Mouse (Mus musculus): Measurements from ENCODE around the gene Msln.

Gene Msln

DNA sequence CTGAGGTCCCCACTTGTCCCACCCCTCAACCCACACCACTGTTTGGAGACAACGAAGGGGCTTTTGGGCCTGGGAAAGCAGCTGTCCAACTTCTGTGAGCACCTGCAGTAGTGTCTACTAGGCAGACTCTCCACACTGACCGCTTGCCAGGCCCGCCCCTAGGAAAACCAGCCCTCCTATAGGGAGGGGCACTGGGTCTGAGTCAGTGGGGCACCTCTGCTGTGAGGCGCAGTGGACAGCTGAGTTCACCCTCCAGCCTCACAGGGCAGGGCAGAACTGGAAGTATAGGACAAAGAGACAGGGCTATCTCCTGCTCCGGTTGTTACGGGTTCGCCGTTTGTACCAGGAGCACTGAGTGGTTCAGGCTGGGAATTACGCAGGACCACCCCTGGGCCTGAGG is at the start of gene Msln:
Gene Msln (minus strand): TSS at position 138 of the 400 bp plus-strand sequence.
- no peak for DNase-seq (ENCODE audit: low read depth, low spot score)

DNA sequence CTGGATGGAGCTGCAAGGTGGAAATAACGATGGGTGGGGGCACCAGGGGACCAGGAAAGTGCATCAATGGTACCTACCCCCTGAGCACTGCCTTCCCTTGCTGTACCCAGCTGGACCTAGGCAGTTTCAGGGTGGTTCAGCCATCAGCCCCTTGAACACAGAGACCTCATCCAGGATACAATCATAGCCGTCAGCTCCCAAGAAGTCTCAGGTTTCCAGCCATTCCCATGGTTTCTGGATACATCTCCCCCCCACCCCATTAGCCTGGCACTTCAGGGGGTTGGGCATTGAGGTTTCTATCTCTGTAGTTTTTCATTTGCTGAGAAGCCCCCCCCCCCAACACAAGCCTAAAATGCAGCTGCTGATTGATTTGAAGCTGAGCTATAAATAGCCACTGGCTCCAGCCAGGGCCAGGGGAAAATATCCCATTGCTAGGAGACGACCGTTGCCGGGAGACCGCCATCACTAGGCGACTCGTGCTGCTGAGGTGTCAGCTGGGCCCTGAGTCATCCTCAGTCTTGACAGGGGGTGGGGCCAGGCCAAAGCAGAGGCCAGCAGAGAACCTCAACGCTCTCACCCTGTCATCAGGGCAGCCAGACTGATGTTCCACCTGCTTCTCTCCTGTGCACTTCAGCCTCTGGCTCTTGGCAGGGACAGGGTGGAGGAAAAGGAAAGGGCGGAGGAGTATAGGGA is 48.8 kb upstream of the Msln start:
- DNase-seq (ENCODE audit: low read depth, low spot score) = peak; percentile 59

DNA sequence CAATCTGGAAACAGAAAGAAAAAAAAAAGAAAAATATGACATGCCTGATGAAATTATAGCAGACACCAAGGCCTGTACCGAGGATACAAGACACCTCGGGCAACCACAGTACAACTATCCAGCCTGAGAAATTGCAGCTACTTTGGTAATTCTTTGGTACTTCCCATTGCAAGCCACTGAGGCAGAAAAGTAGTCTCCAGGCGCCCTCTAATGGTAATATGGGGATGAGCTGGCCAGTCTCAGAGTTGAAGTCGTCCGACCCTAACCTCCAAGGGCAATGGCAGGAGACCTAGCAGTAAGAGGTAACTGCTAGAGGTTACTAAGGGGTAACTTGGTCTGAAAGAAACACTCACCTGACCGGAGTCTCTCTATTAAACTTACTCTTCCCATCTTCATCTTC is 46.9 kb upstream of the Msln start:
- peak; percentile 56 for DNase-seq (ENCODE audit: low read depth, low spot score)

DNA sequence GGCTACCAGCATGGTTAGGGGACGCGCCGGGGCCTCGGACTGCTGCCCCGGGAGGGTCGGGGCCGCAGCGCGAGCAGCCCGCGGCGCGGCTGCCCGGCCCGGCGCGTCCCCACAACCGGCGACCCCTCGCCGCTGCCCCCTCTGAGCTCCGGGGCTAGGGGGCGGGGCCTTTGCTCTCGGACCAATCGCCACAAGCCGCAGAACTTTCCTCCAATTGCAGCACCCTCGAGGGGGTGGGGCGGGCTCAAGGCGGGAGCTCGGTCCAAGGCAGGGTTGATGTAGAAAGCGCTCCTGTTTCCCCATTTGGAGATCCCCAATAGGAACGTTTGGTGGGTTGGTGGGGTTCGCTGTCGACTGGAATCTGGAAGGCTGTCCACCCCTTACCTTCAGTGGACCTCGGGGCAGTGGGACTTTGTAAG is 42.8 kb upstream of the Msln start, which contains the start of gene Metrn:
Gene Metrn (minus strand): TSS at position 186 of the 419 bp plus-strand sequence.
- peak; percentile 83 for DNase-seq (ENCODE audit: low read depth, low spot score)

DNA sequence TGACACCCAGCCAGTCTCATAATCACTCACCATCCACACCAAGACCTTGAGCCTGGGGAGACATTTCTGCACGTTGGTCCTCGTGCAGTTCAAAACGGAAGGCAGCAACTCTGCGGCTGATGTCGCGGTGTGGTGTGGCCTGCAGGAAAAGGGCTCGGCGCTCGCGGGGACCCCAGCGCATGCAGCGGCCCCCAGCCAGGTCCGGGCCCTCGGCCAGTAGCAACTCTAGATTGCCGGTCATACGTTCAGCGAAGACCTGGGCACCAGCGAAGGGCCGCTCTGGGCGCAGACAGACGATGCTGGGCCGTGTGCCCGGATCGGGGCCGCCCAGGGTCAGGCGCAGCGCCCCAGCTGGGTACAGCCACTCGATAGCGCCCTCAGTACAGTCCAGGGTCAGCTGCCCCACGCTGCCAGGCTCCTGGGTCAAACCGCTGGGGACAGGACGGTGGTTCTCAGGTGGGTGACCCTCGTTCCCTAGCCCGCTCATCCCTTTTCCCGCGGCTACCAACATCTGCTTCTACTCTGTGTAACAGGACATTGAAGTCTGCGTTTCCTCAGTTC is 42.1 kb upstream of the Msln start:
- DNase-seq (ENCODE audit: low read depth, low spot score) = no peak

DNA sequence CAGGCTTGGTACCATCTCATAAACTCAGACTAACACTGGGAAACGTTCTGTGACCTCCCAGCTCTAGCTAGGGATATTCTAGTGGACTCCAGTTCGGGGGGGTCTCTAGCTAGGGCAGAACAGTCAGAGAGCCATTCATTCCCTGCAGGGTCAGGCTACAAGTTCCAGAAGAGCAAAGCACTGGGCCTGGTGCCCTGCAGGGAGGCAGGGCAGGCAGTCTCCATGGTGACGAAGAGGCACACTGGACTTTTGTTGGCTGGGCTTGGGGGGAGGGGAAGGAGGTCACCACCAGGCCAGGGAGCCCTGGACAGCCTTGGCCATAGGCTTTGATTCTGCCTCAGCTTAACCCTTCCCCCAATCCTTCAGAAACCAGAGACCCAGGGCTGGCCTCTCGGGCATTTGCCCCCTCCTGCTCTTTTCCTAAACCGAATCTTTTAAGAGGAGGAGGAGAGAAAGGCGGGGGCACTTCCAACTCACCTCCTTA is 41.5 kb upstream of the Msln start, which contains the start of gene AC134908.4:
Gene AC134908.4 (minus strand): TSS at position 51 of the 484 bp plus-strand sequence.
- peak; percentile 58 for DNase-seq (ENCODE audit: low read depth, low spot score)

DNA sequence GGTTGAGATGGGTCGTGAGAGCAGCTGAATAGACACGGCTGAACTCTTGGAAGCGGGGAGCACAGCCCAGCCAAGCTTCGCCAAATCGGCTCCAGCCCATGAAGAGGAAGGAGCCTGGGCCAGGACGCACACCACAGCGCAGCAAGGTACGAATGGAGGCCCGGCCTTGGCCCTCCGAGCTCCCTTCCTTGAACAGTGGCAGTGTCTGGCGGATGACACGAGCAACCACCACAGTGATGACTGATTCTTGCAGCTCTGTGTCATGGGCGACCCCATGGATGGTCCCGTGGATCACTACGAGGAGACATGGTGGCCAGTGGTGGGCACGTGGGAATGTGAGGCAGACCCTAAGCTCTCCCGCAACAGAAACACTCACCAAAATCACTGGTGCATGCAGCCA is 40.8 kb upstream of the Msln start:
- DNase-seq (ENCODE audit: low read depth, low spot score) = no peak

DNA sequence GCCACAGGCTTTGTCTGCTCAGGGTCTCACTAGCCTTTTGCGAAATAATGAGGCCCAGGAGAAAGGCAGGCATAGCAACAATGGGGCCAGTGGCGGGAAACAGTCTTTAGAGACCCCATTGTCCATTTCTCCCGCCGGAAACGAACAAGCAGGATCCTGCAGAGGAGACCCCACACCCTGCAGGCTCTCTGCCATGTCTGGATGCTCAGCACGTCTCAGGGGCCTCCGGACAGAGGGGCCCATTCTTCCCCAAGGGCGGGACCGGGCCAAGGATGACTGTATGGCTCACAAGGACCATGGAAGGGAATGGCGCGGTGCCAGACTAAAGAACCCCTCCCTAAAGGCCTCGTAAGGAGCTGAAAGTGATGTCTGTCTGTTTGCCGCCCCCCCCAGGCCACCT is 40.0 kb upstream of the Msln start:
- no peak for DNase-seq (ENCODE audit: low read depth, low spot score)

DNA sequence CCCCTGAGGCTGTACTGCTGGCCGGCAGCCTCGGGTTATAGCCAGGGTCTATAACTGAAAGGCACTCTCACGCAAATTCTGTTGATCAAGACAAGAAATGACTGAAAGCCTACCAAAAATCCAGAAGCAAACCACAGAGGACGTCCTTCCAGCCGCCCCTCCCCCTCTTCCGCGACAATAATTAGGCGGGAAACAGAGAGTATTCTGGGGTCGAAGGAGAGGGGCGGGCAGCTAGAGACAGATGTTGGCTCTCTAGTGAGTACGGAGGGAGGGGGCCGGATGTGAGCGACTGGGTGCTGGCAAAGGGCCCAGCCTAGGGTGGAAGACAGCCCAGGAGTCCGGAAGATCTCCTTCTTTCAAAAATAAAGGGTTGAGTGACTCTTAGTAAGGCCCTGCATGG is 38.4 kb upstream of the Msln start, which contains the start of gene Fam173a:
Gene Fam173a (minus strand): TSS at position 287 of the 400 bp plus-strand sequence.
- DNase-seq (ENCODE audit: low read depth, low spot score) = peak; percentile 42

DNA sequence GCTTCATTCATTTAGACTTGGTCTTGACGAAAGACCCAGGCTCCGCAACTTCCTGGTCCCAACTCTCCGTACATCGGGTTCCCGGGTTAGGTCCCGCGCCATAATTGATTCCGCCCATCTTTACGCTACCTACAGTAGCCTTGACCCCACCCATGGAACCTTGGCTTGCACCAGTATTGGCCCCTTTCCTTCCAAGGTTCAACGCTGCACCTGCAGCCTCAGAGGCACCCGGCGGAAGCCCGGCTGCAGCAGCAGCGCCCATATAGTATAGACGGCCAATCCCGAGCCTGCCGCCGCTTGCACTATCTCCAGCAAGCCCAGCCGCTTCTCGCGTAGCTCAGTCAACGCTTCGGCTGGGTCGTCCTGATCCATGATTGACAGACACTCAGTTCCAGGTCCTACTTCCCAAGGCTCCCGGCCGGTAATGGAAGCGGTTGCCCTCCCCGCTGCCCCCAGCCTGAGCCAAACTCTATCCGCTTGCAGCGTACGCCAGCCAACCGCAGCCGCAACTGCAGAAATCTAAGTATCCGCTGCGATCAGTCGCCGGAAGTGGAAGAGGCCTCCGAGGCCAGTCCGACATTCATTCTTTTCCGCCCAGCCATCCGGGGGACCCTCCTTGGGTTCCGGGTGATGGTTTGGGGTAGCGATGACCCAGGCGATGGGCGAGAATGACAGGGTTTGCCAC is 37.8 kb upstream of the Msln start:
- DNase-seq (ENCODE audit: low read depth, low spot score) = peak; percentile 69

DNA sequence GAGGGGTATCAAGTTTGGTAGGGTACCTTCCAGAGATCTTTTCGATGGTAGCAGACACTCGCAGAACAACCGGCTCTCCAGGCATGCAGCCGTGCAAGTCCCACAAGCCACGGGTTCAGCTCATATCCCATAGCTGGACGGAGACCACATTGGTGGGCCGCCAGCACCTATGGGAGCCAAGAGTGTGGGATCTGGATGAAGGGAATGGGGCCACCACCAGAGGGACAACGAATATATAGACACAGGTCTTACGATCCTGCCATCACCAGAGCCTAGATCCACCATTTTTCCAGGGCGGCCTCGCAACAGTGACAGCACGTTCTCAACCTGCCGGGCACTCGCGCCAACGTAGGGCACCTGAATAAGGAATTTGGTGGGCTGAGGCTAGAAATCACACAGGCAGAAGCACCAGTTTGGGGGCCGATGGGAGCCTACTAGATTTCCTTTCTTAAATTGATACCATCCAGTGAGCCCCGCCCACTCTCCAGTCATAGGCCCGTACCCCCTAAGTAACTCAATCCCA is 37.2 kb upstream of the Msln start:
- no peak for DNase-seq (ENCODE audit: low read depth, low spot score)

DNA sequence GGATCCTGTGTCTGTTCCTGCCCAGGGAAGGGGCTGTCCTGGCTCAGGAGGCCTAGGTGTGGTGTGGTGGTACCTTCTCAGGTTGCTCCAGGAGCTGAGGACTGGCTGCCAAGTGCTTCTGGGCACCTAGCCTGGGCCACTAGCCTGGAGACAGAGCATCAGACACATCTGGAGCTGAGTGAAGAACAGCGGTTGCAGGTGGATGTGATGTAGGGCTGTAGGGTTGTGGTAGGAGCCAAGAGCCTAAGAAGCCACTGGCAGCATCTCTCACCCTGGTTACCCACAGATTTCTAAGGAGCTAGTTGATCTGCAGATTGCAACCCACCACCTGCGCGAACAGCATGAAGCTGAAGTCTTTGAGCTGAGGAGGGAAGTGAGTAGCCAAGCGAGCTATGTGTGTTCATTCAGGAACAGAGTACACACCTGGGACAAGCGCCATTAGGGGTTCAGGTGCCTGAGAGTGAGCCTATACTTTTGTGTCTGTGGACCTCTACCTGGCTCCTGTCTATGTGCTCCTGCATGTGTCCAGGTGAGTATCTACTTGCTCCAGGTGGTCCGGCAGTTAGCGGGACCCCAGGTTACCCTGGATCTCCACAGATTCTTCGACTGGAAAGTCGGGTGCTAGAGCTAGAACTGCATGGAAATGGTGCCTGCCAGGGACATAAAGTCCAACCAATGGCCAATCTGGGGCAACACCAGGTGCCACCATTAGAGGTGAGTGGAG is 32.8 kb upstream of the Msln start:
- no peak for DNase-seq (ENCODE audit: low read depth, low spot score)

DNA sequence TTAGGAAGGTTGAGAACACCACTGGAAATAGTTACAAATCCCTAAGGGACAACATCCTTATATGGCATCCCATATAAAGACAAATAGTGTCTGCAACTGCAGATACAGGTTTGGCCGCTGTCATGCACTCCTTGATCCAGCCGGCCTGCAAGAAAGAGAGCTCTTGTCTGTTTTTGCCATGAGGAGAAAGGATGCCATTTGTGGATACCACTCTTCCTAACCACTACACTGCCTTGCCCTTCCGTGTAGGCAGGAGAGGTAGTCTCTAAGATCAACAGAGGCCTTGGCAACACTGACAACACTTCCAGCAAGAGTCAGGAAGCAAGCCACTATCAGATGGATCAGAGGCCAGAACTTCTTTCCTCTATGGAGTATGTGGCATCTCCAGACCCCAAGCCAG is 32.1 kb upstream of the Msln start, which contains the start of gene Ccdc78:
Gene Ccdc78 (plus strand): TSS at position 301 of the 400 bp plus-strand sequence.
- no peak for DNase-seq (ENCODE audit: low read depth, low spot score)

DNA sequence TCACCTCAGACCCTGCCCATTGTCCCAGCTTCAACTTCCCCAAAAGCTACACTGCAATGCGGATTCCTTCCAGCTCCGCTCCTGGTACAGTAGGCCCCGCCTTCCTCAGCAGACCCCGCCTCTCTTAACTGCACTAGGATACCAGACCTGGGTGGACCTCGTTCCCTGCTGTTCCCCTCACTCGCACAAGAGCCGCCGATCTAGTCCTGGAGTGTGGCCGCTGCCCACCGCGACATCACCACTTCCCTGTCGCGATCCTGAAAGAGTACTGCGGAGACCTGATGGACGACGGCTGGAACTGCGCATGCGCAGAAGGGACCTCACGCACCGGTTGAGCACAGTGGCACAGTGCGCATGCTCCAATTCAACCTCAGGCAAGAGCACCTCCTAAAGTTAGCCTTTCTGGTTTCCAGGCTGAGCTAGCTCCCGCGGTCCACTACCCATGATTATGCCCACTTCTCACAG is 31.1 kb upstream of the Msln start, which contains the start of gene Haghl:
Gene Haghl (minus strand): TSS at position 393 of the 465 bp plus-strand sequence.
- DNase-seq (ENCODE audit: low read depth, low spot score) = peak; percentile 98

DNA sequence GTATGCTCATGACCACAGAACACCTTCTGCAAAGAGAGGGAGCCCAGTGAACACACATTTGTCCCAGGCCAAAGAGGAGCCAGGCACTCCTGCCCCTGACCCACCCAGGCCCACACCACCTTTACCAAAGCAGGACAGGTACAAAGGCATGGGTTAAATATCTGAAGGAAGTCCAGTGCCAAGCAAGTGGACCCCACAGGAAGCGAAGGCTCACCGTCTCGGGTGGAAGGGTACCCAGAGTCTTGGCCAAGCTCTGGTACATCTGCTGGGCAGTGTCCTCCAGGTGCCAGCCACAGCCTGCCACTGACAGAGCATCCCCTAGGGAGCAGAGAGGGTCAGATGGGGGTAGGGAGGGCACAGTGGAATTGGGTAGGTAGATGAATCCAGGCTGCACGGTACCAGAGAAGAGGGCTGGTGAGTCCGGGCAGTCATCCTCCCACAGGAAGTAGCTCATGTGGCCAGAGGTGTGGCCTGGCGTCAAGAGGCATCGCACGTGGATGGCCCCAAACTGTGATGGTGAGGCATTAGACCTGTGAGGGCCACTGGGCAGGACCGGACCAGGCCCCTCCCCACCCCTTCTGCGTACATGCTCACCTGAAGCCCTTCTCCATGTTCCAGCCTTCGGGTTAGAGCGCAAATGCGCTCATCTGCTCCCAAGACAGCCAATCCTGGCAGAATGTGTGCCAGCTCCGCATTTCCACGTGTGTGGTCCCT is 29.8 kb upstream of the Msln start:
- DNase-seq (ENCODE audit: low read depth, low spot score) = no peak

DNA sequence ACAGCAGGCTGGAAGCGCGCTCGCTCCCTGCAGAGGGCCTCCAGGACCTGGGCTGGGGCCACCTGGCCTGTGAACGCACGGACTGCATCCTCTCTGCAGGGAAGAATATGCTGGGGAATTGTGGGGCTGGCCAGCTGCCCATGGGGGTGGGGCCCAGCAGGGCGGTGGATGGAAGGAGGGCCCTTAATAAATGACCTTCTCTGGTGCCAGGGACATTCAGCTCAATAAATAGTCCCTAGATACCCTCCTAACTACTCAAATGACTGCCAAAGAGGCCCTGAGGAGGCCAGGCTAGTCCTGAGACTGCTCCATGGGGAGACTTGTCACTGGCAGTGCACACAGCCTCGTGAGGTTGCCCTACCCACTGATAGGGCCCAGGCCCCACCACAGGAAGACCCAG is 28.9 kb upstream of the Msln start:
- DNase-seq (ENCODE audit: low read depth, low spot score) = no peak

DNA sequence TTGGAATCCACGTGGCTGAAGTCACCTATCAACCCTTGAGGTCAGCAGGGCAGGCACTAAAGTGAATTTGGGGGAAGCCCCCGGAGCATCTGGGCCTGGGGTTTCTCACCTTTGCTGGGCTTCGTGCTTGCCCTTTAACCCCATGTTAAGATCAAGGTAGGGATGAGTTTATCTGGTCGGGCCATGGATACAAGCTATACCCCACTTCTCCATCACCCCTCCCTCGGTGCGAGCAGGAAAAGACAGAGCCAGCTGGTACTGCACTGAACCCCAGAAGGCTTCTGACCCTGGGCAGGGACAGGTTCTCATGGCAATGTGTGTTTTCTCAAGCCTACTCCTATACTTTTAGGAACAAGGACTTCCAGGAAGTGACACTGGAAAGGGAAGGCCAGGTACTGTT is 27.2 kb upstream of the Msln start:
- no peak for DNase-seq (ENCODE audit: low read depth, low spot score)

DNA sequence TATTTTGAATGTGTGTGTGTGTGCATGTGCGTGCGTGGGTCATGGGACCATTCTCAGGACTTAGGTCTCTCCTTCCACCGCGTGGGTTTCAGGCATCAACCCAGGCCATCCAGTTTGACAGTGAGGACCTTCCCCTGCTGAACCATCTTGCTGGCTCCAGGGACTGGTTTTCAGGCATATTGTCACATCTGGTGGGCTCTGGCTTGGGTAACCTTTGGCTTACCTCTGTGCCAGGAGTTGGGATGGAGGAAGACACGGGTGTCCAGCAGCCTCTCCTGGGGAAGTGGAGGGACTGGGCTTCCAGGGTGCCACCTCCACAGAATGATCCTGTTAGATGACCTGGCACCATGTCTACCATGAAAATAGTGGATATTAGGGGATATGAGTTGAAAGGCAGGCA is 23.8 kb upstream of the Msln start:
- DNase-seq (ENCODE audit: low read depth, low spot score) = no peak

DNA sequence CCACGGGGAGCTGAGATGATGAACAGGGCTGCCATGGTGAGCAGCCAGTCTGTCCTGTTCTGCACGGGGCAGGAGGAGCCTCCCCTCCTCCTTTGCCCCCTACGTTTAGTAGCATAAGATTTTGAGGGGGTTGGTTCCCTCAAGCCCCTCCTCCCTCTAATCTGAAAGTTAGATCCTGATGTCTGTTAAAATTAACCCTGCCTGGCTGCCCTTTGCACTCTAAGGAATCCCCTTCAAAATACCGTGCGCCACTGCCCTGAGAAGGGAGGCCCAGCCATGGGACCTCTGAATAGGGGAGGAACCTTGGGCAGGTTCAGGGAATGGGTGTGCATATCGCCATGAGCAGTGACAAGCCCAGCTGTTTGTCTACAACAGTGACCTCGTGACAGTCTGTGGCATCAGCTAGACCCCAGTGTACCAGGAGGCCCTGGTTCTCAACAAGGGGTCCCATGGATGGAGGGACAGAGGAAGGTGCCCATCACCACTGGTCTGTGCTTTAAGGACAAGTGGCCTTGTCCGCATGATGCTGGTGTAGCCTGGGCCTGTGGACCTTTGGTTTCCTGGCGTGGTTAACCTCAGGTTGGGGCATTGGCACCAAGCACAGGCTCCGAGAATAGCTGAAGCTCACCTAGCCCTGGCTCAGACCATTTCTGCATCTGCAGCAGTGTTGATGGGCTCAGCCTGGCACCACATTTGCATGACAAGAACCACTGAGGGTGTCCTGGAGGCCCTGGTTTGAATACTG is 21.3 kb upstream of the Msln start:
- DNase-seq (ENCODE audit: low read depth, low spot score) = no peak

DNA sequence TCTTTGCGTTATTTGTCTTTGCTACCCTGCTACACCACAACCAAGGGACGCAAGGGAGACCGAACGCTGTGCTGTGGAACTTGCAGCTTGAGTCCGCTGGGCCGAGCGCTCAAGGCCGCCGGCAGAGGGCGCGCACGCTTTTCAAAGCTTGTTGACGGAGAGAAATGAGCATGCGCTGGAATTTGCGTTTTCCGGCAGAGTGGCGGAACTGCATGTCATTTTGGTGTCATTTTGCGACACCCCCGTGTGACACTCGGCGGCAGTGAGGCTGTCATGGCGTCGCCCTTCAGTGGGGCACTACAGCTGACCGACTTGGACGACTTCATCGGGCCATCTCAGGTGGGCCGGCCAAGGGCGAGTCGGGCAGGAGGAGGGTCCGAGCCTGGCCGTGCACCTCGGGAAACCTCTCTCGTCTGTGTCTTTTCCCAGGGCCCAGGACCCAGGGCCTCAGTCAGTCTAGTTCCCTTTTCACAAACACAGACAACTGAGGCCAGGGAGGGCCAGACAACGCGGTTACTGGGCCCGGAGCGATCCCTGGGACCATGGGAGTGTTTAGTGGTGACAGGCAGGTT is 19.5 kb upstream of the Msln start, which contains the start of gene Narfl:
Gene Narfl (plus strand): TSS at position 228 of the 572 bp plus-strand sequence.
- peak; percentile 99 for DNase-seq (ENCODE audit: low read depth, low spot score)

All from embryo, embryonic 11.5 days (tissue).